Mouse (Mus musculus): ENCODE results near the gene Bsg.

DNA sequence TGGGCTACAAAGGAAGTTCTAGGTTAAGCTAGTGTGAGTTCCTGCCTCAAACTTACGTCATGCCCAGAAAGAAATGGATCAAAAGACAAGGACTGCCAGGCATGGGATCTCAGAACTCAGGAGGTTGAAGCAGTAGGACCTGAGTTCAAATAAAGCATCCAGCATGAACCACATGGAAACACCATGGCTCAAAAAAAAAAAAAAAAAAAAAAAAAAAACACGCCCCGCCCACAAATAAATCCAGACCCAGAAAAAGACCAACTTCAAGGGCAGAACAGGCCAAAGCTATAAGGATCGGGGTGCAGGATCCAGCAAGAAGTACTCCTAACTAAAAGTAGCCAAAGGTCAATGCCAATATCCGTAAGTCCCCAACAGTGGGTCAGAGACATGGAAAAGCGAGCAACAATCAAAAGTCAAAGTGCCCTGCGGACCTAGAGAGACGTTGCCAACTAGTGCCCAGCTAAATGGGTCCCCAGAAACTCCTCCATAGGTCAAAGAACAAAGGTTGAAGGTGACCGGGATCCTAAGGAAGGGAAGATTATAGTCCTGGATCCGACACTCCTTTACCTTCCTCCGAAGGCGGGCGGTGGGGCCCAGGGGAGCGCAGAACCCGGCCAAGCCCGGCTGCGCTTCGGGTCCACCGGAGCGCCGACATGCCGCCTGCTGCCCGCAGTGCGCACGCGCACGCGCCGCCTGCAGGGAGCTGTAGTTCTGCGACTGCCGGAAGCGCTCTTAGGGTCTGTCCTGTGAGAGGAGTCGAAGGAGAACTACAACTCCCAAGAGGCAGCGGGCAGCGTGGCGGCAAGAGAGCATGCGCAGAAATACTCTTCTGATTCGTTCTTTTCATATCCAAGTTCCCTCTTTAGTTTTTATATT is 41.8 kb downstream of the Bsg start, which contains the start of gene Polrmt:
- TF ChIP-seq ZC3H11A (IDR thresholded peaks at IDR 0.05; ENCODE audit: borderline replicate concordance, low read depth, low read length) (no peak), HCFC1 (IDR thresholded peaks at IDR 0.05; ENCODE audit: borderline replicate concordance, insufficient read depth, low read length) (peak; percentile 99), MAFK (IDR thresholded peaks at IDR 0.05; ENCODE audit: insufficient read depth, low read depth, low read length) (no peak), ZNF384 (IDR thresholded peaks at IDR 0.05; ENCODE audit: low read depth, low read length) (peak; percentile 96), CHD2 (IDR thresholded peaks at IDR 0.05; ENCODE audit: low read depth, low read length) (no peak)
